Mouse (Mus musculus): ENCODE measurements at regions not wholly inside any gene's neighbourhood (a gene's known extent, or its start where the extent isn't known, plus 50 kb on each side); places are given as distances from the start of the nearest gene placed in this dataset.
A peak's percentile ranks its signal among the peaks of the same experiment; 100 is the strongest.

GRCm38 (mm10) chr8:44155705-44156321 lies 446.0 kb upstream of the Adam34 start:
- no peak for DNase-seq (ENCODE audit: low spot score)
- intact Hi-C loops (cut with DNase I), result no loop called here

GRCm38 (mm10) chr8:44165115-44165514 lies 455.3 kb upstream of the Adam34 start:
- intact Hi-C loops (cut with DNase I), result no loop called here
- DNase-seq (ENCODE audit: low spot score), result no peak

GRCm38 (mm10) chr8:44177016-44177415 lies 467.2 kb upstream of the Adam34 start:
- no peak for DNase-seq (ENCODE audit: low spot score)
- intact Hi-C loops (cut with DNase I), result no loop called here

GRCm38 (mm10) chr8:44202228-44202627 lies 492.4 kb upstream of the Adam34 start:
- intact Hi-C loops (cut with DNase I), result no loop called here
- DNase-seq (ENCODE audit: low spot score), result no peak

GRCm38 (mm10) chr8:44206391-44207170 lies 496.7 kb upstream of the Adam34 start:
- intact Hi-C loops (cut with DNase I), result no loop called here
- no peak for DNase-seq (ENCODE audit: low spot score)

GRCm38 (mm10) chr8:44222346-44222745 lies 512.5 kb upstream of the Adam34 start:
- DNase-seq (ENCODE audit: low spot score), result no peak
- intact Hi-C loops (cut with DNase I), result no loop called here

- intact Hi-C loops (cut with DNase I), result no loop called here
- DNase-seq (ENCODE audit: low spot score), result no peak
Observed at GRCm38 (mm10) chr8:44252393-44252792, 542.5 kb upstream of the Adam34 start.

GRCm38 (mm10) chr8:44257051-44257450 lies 547.2 kb upstream of the Adam34 start:
- intact Hi-C loops (cut with DNase I), result no loop called here
- no peak for DNase-seq (ENCODE audit: low spot score)

GRCm38 (mm10) chr8:44261039-44261438 lies 551.2 kb upstream of the Adam34 start:
- no peak for DNase-seq (ENCODE audit: low spot score)
- intact Hi-C loops (cut with DNase I), result no loop called here

- DNase-seq (ENCODE audit: low spot score), result no peak
- intact Hi-C loops (cut with DNase I), result no loop called here
Observed at GRCm38 (mm10) chr8:44273300-44273699, 563.5 kb upstream of the Adam34 start.

GRCm38 (mm10) chr8:44318216-44318615 lies 608.4 kb upstream of the Adam34 start:
- no peak for DNase-seq (ENCODE audit: low spot score)
- intact Hi-C loops (cut with DNase I), result no loop called here

- intact Hi-C loops (cut with DNase I), result no loop called here
- DNase-seq (ENCODE audit: low spot score), result no peak
Observed at GRCm38 (mm10) chr8:44334323-44334993, 600.8 kb upstream of the Fat1 start.

- intact Hi-C loops (cut with DNase I), result no loop called here
Observed at GRCm38 (mm10) chr8:44343401-44343800, 591.8 kb upstream of the Fat1 start.

GRCm38 (mm10) chr8:44343924-44344323 lies 591.3 kb upstream of the Fat1 start:
- intact Hi-C loops (cut with DNase I), result no loop called here
- DNase-seq (ENCODE audit: low spot score), result no peak

More at GRCm38 (mm10) chr8:44343401-44343800, 591.8 kb upstream of the Fat1 start:
- DNase-seq (ENCODE audit: low spot score), result no peak

- intact Hi-C loops (cut with DNase I), result no loop called here
Observed at GRCm38 (mm10) chr8:44347412-44347811, 587.8 kb upstream of the Fat1 start.

GRCm38 (mm10) chr8:44373987-44374386 lies 561.3 kb upstream of the Fat1 start:
- intact Hi-C loops (cut with DNase I), result no loop called here
- peak; percentile 1 for DNase-seq (ENCODE audit: low spot score)

More at GRCm38 (mm10) chr8:44347412-44347811, 587.8 kb upstream of the Fat1 start:
- DNase-seq (ENCODE audit: low spot score), result no peak

GRCm38 (mm10) chr8:44377731-44378130 lies 557.5 kb upstream of the Fat1 start:
- intact Hi-C loops (cut with DNase I), result no loop called here
- DNase-seq (ENCODE audit: low spot score), result no peak

GRCm38 (mm10) chr8:44408462-44408861 lies 526.8 kb upstream of the Fat1 start:
- intact Hi-C loops (cut with DNase I), result no loop called here
- no peak for DNase-seq (ENCODE audit: low spot score)

GRCm38 (mm10) chr8:44410261-44410660 lies 525.0 kb upstream of the Fat1 start:
- intact Hi-C loops (cut with DNase I), result no loop called here

GRCm38 (mm10) chr8:44418003-44418402 lies 517.2 kb upstream of the Fat1 start:
- intact Hi-C loops (cut with DNase I), result no loop called here

More at GRCm38 (mm10) chr8:44410261-44410660, 525.0 kb upstream of the Fat1 start:
- no peak for DNase-seq (ENCODE audit: low spot score)

GRCm38 (mm10) chr8:44455433-44455832 lies 479.8 kb upstream of the Fat1 start:
- intact Hi-C loops (cut with DNase I), result no loop called here
- no peak for DNase-seq (ENCODE audit: low spot score)

More at GRCm38 (mm10) chr8:44418003-44418402, 517.2 kb upstream of the Fat1 start:
- no peak for DNase-seq (ENCODE audit: low spot score)

Measured in heart, postnatal 25 days (tissue).